Mouse (Mus musculus): ENCODE data around the gene Pdzd3. TPM values are rescaled to one million over a fixed set of nuclear protein-coding genes. Genes with fewer than 3 reads are reported as not detected.

Pdzd3 gene
- total RNA-seq, 2 experiments from 2014 or later = 0.86 to 1.5 TPM

DNA sequence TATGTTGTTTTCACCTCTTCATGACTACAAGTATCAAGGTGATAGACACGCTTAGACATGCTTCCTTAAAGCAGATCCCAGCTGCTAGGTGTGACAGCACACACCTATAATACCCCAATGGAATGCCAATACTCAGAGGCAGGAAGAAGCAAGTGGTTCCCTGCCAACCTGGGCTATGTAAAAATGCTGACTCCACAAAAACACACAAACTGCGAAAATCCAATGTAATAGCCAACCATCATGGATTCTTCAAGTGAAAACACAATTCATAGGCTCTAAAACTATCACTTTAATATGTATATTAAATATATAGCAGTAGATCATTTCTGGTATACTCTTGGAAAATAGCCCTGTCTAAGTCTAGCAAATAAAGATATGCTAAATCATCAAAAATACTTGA lies 43.4 kb downstream of the Pdzd3 start:
- no peak for DNase-seq (ENCODE audit: low spot score in 2 of 2)

DNA sequence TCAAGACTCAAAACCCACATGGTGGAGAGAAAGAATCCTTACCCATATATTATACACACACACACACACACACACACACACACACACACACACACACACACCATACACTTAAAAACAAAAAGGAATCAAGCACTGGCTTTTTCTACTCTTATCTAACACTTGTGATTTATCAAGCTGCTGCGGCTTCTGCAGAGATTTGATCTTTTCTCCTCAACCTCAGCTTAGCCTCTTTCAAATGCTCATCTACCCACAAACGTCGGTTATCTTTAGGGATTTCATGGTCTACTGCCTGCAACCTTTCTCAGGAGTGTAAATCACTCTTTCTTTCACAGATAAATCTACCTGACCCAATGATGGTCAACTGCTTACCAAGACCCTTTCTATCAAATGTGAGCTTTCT lies 50.8 kb downstream of the Pdzd3 start:
- DNase-seq (ENCODE audit: low spot score in 2 of 2) = no peak

DNA sequence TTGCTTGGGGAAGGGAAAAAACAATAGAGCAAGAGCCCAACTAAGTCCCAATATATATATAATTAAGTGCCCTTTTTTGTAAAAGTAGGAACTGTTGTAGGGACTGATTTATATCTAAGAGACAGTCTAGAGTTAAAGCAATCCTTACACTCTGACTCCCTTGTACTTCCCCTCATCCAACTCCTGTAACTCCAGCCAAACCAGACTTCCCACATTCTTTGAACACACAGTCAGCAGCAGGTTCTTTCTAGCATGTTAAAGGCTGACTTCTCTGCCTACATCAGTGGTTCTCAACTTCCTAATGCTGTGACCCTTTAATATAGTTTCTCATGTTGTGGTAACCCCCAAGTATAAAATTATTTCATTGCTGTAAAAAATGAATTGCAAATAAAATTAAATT lies 51.7 kb downstream of the Pdzd3 start:
- DNase-seq (ENCODE audit: low spot score in 2 of 2) = no peak

DNA sequence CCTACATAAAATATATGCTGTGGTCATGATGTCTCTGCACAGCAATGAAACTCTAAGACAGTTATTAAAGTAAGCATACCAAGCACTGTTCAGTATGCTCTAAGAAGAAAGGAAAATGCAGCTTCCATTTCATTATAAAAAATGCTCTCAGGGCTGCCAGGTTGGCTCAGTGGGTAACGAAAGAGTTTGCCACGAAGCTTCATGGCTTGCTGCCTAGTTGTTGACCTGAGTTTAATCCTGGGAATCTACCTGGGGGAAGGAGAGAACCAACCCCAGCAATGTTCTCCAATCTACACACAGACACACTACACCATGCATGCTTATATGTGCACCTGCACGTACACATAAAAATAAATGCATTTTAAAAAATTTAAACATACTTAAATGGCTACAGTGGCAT lies 52.1 kb downstream of the Pdzd3 start:
- no peak for DNase-seq (ENCODE audit: low spot score in 2 of 2)

Other genes with a start within 250 kb of the Pdzd3 start
- gene Thy1, start 208.1 kb downstream of the Pdzd3 start, total RNA-seq (2021) = 100 to 1,000 TPM; 880 to 892 TPM
- gene Usp2, start 184.4 kb downstream of the Pdzd3 start, total RNA-seq (2021) = 10 to 100 TPM; 77.6 to 79.1 TPM
- 1 to 10 TPM in 1 of 2 experiments, under 1 TPM in 1; 0.30 to 1.8 TPM for gene Mfrp, start 149.7 kb downstream of the Pdzd3 start, total RNA-seq (2021)
- 10 to 100 TPM; 16.9 to 21.2 TPM for gene C1qtnf5, start 144.2 kb downstream of the Pdzd3 start, total RNA-seq (2021)
- gene Gm49380, start 138.0 kb downstream of the Pdzd3 start, total RNA-seq (2021) = under 1 TPM in 1 of 2 experiments, not detected in 1; 0.38 TPM
- gene Rnf26, start 138.0 kb downstream of the Pdzd3 start, total RNA-seq (2021) = 10 to 100 TPM; 29.7 to 29.8 TPM
- 10 to 100 TPM in 1 of 2 experiments, 1 to 10 TPM in 1; 7.9 to 11.3 TPM for gene Mcam, start 117.0 kb downstream of the Pdzd3 start, total RNA-seq (2021)
- gene Cbl, start 17.4 kb downstream of the Pdzd3 start, total RNA-seq (2021) = 10 to 100 TPM; 59.8 to 66.3 TPM
- 1 to 10 TPM; 4.7 to 6.1 TPM for gene Ccdc153, start 10.8 kb downstream of the Pdzd3 start, total RNA-seq (2021)
- 10 to 100 TPM; 10.0 to 11.8 TPM for gene Nlrx1, start 17.1 kb upstream of the Pdzd3 start, total RNA-seq (2021)
- gene Abcg4, start 37.1 kb upstream of the Pdzd3 start, total RNA-seq (2021) = 10 to 100 TPM; 65.5 to 74.6 TPM
- gene Hinfp, start 54.2 kb upstream of the Pdzd3 start, total RNA-seq (2021) = 10 to 100 TPM; 30.0 to 30.6 TPM
- gene C2cd2l, start 68.8 kb upstream of the Pdzd3 start, total RNA-seq (2021) = 100 to 1,000 TPM; 197 to 228 TPM
- gene Dpagt1, start 74.5 kb upstream of the Pdzd3 start, total RNA-seq (2021) = 10 to 100 TPM; 14.7 to 15.7 TPM
- 10 to 100 TPM; 46.1 to 47.7 TPM for gene H2afx, start 83.2 kb upstream of the Pdzd3 start, total RNA-seq (2021)
- 10 to 100 TPM; 18.9 to 21.2 TPM for gene Hmbs, start 92.8 kb upstream of the Pdzd3 start, total RNA-seq (2021)
- gene Vps11, start 110.2 kb upstream of the Pdzd3 start, total RNA-seq (2021) = 10 to 100 TPM; 54.9 to 56.6 TPM
- gene Hyou1, start 128.0 kb upstream of the Pdzd3 start, total RNA-seq (2021) = 100 to 1,000 TPM; 130 to 141 TPM
- 10 to 100 TPM; 27.4 to 28.9 TPM for gene Slc37a4, start 145.4 kb upstream of the Pdzd3 start, total RNA-seq (2021)
- gene Rps25, start 155.7 kb upstream of the Pdzd3 start, total RNA-seq (2021) = 100 to 1,000 TPM; 717 to 799 TPM
- gene Trappc4, start 156.1 kb upstream of the Pdzd3 start, total RNA-seq (2021) = 10 to 100 TPM; 70.1 to 72.2 TPM
- gene Ccdc84, start 167.1 kb upstream of the Pdzd3 start, total RNA-seq (2021) = 10 to 100 TPM; 19.0 to 21.1 TPM
- gene Foxr1, start 189.7 kb upstream of the Pdzd3 start, total RNA-seq (2021) = not detected
- gene Upk2, start 203.5 kb upstream of the Pdzd3 start, total RNA-seq (2021) = not detected
- gene Bcl9l, start 231.4 kb upstream of the Pdzd3 start, total RNA-seq (2021) = 10 to 100 TPM; 64.0 to 72.3 TPM

All from layer of hippocampus, adult 18-20 months (tissue).